Mouse (Mus musculus) heart, embryonic 16.5 days (tissue): Measurements from ENCODE around the gene Klc4. TPM values are rescaled to one million over a fixed set of nuclear protein-coding genes. Genes with fewer than 3 reads are reported as not detected.

Experiments
- ATAC-seq: fragments of 200-750 bp; cut with Nextera tagmentation; replicated peaks from 2 replicates; pipeline ENCODE4 v1.8.0; 2017; ENCODE audit warnings: moderate number of reproducible peaks; ENCODE audit not compliant: insufficient read depth, low FRiP score; ENCODE audit errors: extremely low read depth
- H3K27ac ChIP-seq: fragments of 300-500 bp; sonication (generic); 2 replicates; pipeline ENCODE4 v1.5.1; 2014; ENCODE audit warnings: mild to moderate bottlenecking, low read length, control low read depth, moderate library complexity
- H3K27me3 ChIP-seq: fragments of 300-500 bp; sonication (generic); 2 replicates; pipeline ENCODE4 v1.6.1; 2014; ENCODE audit warnings: low read length, mixed read lengths; ENCODE audit not compliant: control insufficient read depth, insufficient read depth
- H3K36me3 ChIP-seq: fragments of 300-500 bp; sonication (generic); 2 replicates; pipeline ENCODE4 v1.6.1; 2014; ENCODE audit not compliant: control insufficient read depth, insufficient read depth
- H3K4me1 ChIP-seq: fragments of 300-500 bp; sonication (generic); 2 replicates; pipeline ENCODE4 v1.6.1; 2014; ENCODE audit warnings: low read length, mixed read lengths; ENCODE audit not compliant: control insufficient read depth, insufficient read depth
- H3K4me2 ChIP-seq: fragments of 300-500 bp; sonication (generic); 2 replicates; pipeline ENCODE4 v1.6.1; 2014; ENCODE audit warnings: low read depth, mild to moderate bottlenecking, control low read depth, low read length
- H3K4me3 ChIP-seq: fragments of 300-500 bp; sonication (generic); 2 replicates; pipeline ENCODE4 v1.5.1; 2014; ENCODE audit warnings: mild to moderate bottlenecking, control low read depth, low read length
- H3K9ac ChIP-seq: fragments of 300-500 bp; sonication (generic); 2 replicates; pipeline ENCODE4 v1.6.1; 2014; ENCODE audit warnings: low read length, control low read depth
- H3K9me3 ChIP-seq: fragments of 300-500 bp; sonication (generic); replicated peaks from 2 replicates; pipeline ENCODE4 v1.6.1; 2016; ENCODE audit warnings: low read length; ENCODE audit not compliant: control insufficient read depth
- WGBS: fragments of 180-500 bp; shearing (Covaris S2); extraction: QIAGEN DNeasy Blood & Tissue Kit; methylation state at CpG from one replicate; pipeline ENCODE4 v1.1.7; 2014; 5-methylcytosine and 5-hydroxymethylcytosine counted together
- polyA plus RNA-seq: library from polyadenylated mRNA; unstranded; fragments of >200 nt; fragmentation: Nextera tagmentation; extraction: Ambion mirVana; gene quantifications from 2 replicates; pipeline ENCODE4 v1.2.1, GENCODE M21; 2015

Gene Klc4
- polyA plus RNA-seq, 1 experiment from 2014 or later = 25.7 TPM

DNA sequence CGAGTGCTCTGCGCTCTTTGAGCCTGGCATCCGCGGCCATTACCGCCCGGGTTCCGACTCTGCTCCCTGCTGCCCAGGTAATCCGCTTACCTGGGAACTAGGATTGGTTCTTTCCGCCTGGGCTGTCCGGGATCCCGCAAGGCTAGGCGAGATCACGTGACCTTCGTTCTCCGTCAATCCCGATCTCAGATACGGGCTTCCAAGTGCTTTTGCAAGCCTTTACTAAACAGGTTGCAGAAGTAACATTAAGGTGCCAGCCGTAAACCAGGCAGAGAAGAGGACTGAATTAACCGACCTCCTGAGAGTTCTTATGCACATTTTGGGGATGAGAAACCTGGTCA is 470 bp upstream of the Klc4 start:
- no peak; the same call in 1 of the 2 replicates for ATAC-seq
- Histone ChIP-seq H3K36me3 (peaks cover 11% of the 10 kb centered on the region; the same call in 1 of the 2 replicates), H3K4me3 (peak overlapping the region; percentile 74), H3K4me2 (peak overlapping the region; percentile 84), H3K4me1 (peaks cover 26% of the 10 kb centered on the region), H3K9me3 (no peaks in the 10 kb centered on the region), H3K27ac (peak overlapping the region; percentile 73), H3K9ac (peak overlapping the region; percentile 83), H3K27me3 (no peaks in the 10 kb centered on the region)
- WGBS = under 1% methylated on average over 19 of the region's 19 CpGs

DNA sequence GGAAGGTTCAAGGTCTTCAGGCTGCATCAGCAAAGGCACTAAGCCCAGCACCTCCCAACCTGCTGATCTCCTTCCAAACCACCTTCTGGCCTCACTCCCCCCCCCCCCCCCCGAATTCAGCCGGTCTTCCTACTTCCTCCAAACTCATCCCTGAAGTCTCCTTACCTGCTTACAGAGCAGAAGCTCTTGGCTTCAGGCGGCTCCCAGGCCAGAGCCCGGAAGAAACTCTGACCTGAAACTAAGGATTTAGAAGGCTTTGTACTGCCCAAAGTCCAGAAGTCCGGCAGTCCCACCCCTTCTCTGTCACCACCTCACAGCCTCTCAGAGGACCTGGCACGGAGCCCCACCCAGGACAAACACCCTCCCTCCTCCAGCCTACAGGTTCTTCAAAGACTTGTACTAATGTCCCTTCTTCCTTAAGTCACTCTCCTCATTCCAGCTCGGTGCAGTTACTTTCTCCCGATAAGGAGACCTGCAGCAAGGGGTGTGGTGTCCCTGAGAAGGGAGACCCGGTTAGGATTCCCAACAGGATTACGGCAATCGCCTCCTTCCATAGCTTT is 826 bp downstream of the Klc4 start:
- Histone ChIP-seq H3K4me2 (peak overlapping the region; percentile 81), H3K4me3 (peak overlapping the region; percentile 74), H3K9me3 (no peaks in the 10 kb centered on the region), H3K4me1 (peaks cover 22% of the 10 kb centered on the region), H3K27ac (peak overlapping the region; percentile 68), H3K9ac (peak overlapping the region; percentile 78), H3K36me3 (peaks cover 18% of the 10 kb centered on the region; the same call in 1 of the 2 replicates), H3K27me3 (no peaks in the 10 kb centered on the region)
- no peak for ATAC-seq
- 8% methylated on average over 10 of the region's 11 CpGs for WGBS

DNA sequence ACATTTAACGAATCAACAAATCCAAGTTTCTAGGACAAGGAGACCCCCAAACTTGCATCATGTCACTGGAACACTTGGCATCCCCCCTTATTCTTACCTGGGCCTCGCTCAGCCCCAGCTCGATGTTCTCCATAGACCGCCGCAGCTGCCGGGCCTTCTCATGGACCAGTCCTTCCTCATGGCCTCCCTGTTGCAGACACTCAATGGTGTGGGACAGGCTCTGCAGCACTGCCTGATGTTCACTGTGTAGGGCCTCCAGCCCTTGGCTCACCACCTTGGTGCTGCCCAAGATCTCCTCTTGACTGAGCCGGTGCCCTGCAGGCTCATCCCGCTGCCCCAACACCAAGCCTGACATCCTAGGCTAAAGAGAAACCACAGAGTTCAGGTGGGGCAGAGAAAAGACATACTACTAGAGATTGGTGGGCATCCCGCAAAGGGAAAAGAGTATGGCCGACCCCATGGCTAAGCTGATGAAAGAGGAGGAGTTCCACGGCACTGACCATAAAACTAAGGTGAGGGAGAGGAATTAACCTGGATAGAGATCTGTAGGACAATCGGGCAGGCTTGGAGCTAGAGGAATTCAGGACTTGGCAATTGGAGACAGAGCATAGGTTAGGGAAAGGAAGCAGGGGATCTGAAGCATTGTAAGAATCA is 1.5 kb downstream of the Klc4 start:
- WGBS = 86% methylated on average over 12 of the region's 12 CpGs
- H3K27ac ChIP-seq = no peak overlapping the region
- no peak for ATAC-seq

DNA sequence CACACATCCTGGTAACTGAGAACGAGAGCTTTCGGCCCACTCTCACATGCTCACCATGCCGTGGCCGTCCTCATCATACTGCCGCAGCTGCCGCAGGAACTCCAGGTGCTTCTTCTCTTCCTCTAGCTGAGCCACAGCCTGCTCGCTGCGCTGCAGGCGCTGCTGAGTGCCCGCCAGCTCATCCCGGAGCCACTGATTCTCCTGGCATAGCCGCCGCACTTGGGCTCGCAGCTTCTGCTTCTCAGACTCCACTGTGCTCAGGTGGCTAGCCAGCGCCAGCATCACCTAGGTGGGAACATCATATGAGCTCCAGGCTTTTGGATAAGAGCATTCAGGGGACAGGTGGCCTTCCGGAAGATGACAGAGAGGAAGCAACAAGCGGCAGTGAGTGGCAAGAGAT is 3.8 kb downstream of the Klc4 start:
- H3K36me3 ChIP-seq = peaks cover 13% of the 10 kb centered on the region; the same call in 1 of the 2 replicates
- no peaks in the 10 kb centered on the region for H3K9me3 ChIP-seq
- H3K4me1 ChIP-seq = peaks cover 18% of the 10 kb centered on the region
- H3K4me3 ChIP-seq = no peak overlapping the region
- no peaks in the 10 kb centered on the region for H3K27me3 ChIP-seq
- ATAC-seq = no peak
- no peak overlapping the region for H3K9ac ChIP-seq
- 89% methylated on average over 17 of the region's 17 CpGs for WGBS
- no peak overlapping the region for H3K4me2 ChIP-seq
- no peak overlapping the region for H3K27ac ChIP-seq

More for the DNA sequence above, 1.5 kb downstream of the Klc4 start:
- H3K4me2 ChIP-seq = peak overlapping the region; percentile 81
- H3K4me3 ChIP-seq = peak overlapping the region; percentile 74; the same call in 1 of the 2 replicates
- peak overlapping the region; percentile 39; the same call in 1 of the 2 replicates for H3K9ac ChIP-seq
- peaks cover 18% of the 10 kb centered on the region; the same call in 1 of the 2 replicates for H3K36me3 ChIP-seq
- no peaks in the 10 kb centered on the region for H3K9me3 ChIP-seq
- H3K4me1 ChIP-seq = peaks cover 17% of the 10 kb centered on the region
- H3K27me3 ChIP-seq = no peaks in the 10 kb centered on the region

DNA sequence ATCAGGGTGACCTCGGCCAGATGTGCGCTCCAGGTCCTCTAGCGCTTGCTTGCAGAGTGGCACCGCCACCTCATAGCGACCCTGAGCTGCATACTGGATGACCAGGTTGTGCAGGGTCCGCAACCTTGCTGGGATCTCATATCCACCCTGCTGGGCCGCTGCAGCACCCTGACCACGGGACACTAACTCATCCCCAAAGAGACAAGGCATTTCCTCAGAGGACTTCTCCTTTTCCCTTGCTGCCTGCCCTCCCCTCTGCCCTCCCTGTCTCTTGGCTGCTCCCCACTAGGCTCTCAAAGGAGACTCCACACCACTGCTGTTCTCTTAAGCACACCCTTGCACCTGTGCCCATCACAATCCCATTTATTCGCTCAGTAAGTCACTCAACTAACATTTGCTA is 5.9 kb downstream of the Klc4 start:
- Histone ChIP-seq H3K4me3 (no peak overlapping the region), H3K9me3 (no peaks in the 10 kb centered on the region), H3K27ac (no peak overlapping the region), H3K36me3 (peaks cover 13% of the 10 kb centered on the region; the same call in 1 of the 2 replicates), H3K9ac (no peak overlapping the region), H3K4me2 (no peak overlapping the region), H3K4me1 (peaks cover 12% of the 10 kb centered on the region), H3K27me3 (no peaks in the 10 kb centered on the region)
- WGBS = 75% methylated on average over 9 of the region's 9 CpGs
- ATAC-seq = no peak

DNA sequence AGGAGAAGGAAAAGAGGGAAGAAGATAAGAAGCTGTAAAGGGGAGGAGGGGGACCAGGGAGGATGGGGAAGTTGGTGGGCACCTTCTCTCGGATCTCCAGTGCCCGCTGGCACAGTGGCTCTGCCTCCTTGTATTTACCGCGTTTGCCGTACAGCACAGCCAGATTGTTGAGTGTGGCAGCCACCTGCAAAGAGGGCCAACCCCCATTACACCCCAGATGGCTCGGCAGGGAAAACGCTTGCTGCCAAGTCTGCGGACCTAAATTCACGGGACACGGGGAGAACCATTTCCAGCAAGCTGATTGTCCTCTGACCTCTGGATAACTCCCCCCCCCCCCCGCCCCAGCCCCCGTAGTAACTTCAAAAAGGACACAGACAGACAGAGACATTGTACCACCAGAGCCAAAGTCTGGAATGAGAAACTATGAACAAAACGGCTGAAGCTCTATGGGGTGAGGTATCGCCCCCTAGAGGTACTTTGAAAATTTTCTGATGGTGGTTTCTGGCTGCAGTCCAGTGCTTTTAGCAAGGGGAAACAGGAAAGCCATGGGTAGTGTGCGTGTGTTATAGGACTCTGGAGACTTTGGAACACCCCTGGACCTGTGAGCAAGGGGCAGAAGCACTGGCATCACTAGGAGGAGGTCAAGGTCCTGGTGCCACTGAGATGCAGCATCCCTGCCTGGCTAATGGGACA is 8.8 kb downstream of the Klc4 start:
- peaks cover 17% of the 10 kb centered on the region for H3K36me3 ChIP-seq
- H3K4me2 ChIP-seq = peak overlapping the region; percentile 53
- peak overlapping the region; percentile 18; the same call in 1 of the 2 replicates for H3K4me3 ChIP-seq
- no peak for ATAC-seq
- H3K9ac ChIP-seq = peak overlapping the region; percentile 50
- H3K4me1 ChIP-seq = peaks cover 6% of the 10 kb centered on the region
- WGBS = 22% methylated on average over 15 of the region's 15 CpGs
- H3K9me3 ChIP-seq = no peaks in the 10 kb centered on the region
- H3K27me3 ChIP-seq = no peaks in the 10 kb centered on the region
- H3K27ac ChIP-seq = no peak overlapping the region

DNA sequence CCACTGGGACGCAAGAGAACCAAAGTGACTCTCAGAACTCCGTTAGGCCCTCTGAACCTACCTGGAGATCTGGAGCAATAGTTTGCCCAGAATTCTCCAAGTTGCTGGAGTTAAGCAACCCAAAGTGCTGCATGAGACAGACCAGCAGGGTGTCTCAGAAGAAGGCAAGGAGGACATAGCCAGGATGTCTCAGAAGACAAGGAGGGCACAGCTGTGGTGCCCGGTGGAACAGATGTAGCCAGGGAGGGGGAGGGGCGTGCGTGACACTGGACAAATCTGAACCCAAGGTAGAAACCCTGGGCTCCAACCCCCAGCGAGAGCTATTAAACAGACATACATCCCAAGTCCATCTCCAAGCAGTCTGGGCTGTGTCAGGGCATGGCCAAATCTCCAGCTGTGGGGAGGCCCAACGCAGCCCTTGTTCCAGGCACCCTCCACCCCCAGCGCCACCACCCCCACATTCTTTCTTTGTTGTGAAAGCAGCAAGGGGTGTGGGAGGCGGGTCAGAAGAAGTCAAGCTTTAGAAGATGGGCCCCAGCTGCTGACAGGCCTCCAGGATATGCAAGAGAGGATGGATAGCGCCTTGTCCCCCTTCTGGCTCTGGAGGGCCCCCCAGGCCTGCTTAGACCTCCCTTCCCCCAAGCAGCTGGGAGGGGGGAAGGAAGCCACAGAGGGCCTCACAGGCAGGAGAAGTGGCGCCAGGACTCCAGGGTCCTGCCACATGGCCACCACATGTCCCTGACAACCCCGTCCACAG is 16.0 kb downstream of the Klc4 start:
- Histone ChIP-seq H3K27me3 (no peaks in the 10 kb centered on the region), H3K9ac (peak overlapping the region; percentile 98), H3K9me3 (no peaks in the 10 kb centered on the region), H3K27ac (peak overlapping the region; percentile 95), H3K4me1 (peaks cover 34% of the 10 kb centered on the region), H3K36me3 (peaks cover 11% of the 10 kb centered on the region), H3K4me3 (peak overlapping the region; percentile 95), H3K4me2 (peak overlapping the region; percentile 83)
- 13% methylated on average over 12 of the region's 12 CpGs for WGBS
- peak; percentile 53 for ATAC-seq

DNA sequence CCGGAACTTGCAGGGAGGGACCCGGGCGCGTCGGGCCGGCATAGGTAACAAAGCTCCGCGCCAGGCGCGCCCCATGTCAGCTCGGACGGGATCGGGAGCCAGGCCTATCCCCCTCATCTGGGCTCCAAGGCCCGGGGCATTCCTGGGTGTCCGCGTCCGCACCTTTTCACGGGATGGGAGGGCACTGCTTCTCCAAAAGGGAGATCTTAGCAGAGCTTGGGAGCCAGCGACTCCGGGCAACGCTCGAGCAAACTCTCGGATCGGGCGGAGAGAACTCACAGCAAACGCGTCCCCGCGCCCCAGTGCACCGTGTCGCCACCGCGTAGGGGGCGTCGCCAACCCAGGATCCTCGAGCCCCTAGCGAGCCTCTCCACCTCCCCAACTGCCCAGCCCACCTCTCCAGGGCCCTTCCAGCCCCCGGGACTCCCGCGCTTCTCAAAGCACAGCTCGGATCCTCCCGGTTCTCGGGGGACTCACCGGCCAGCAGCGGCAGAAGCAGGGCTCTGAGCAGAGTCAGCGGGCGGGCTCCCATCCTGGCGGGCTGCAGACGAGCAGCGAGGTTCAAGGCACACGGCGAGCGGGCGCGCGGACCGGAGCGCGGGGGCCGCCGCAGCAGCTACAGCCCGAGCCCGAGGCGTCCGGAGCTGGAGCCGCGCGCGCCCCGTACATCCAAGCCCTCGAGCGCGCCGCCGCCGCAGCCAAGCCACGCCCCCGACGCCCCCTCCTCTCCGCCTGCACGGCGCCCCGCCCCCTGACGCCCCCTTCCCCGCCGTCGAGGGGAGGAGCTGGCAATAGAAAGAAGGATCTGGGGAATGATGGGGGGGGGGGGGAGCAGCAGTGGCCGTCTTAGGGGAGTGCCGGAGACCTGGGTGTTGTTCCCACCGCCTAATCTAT is 16.8 kb downstream of the Klc4 start, which contains the start of gene Ptk7:
Gene Ptk7, minus strand, starts transcription at position 714 of the 894 bp plus-strand sequence.
- H3K27me3 ChIP-seq = no peaks in the 10 kb centered on the region
- peaks cover 42% of the 10 kb centered on the region for H3K4me1 ChIP-seq

More for the DNA sequence above, 16.8 kb downstream of the Klc4 start, which contains the start of gene Ptk7:
- Histone ChIP-seq H3K9me3 (no peaks in the 10 kb centered on the region), H3K9ac (peak within 1 kb of the TSS; percentile 98), H3K27ac (peak within 1 kb of the TSS; percentile 95), H3K4me2 (peak within 1 kb of the TSS; percentile 83), H3K4me3 (peak within 1 kb of the TSS; percentile 95), H3K36me3 (peaks cover 11% of the 10 kb centered on the region)
- under 1% methylated on average over 81 of the region's 90 CpGs for WGBS
- ATAC-seq = peak; percentile 68
